Mouse (Mus musculus) adrenal gland, postnatal 4 days (tissue): ENCODE results near the gene Dpp6. TPM values are rescaled to one million over a fixed set of nuclear protein-coding genes. Genes with fewer than 3 reads are reported as not detected.

Experiments
- DNase-seq, 2 experiments: peaks; one replicate each; pipeline ENCODE4 v3.0.0; 2021 to 2022; ENCODE audit warnings: low spot score in 2 of 2, mixed read lengths in 2 of 2
- total RNA-seq, 2 experiments: library from RNA; stranded (reverse); gene quantifications; 2 replicates each; pipeline ENCODE4 v1.2.3; 2021

Dpp6 gene
- total RNA-seq, 2 experiments from 2014 or later, result 8.1 to 9.3 TPM

DNA sequence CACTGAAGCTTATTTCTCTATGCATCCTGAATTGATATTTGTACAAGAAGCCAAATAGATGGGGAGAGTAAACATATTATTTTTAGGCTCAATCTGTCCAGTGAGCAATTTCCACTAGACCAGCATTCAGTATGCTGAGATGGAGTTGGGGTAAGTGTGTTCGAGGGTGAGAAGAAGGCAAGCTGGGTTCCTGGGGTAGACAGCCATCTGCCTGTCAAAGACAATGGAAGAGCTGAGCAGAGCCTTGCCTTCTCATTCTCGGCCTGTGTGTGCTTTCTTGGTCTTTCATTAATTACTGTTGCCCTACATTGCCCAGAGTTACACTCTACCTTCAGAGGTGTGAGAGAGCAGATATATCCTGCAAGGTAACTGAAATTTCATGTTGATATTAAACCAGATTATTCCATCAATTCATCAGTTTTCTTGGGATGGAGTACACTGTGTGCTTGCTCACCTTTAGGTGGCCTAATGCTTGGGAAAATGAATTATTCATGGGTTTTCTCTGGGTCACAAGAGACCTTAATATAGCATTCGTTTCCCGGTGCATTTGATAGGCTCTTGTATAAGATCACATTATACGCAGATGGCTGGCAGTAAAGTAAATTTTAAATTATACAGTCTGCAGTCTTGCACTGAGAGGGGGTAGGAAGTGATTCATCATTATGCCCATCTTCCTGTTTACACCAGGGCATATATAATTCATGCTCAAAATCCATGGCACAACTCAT, 374.4 kb downstream of the Dpp6 start:
- DNase-seq, result no peak

GRCm38 (mm10) chr5:27194157-27194556, 377.2 kb downstream of the Dpp6 start:
- DNase-seq, result no peak

DNA sequence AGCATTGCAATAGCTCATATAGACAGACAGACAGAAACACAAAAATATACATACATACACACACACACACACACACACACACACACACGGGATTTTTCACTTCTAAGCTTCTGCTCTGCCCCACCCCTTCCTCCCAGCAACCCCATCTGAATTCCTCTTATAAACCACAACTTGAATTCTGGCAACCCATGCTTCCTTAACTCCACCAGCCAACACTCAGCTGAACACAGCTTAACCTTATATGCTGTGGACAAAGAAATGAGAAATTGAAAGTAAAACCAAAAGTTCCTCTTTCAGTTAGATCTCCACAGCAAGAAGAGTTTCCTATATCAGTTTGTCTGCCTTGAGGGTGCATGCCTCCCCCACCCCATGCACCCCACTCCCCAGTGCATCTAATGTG, 378.0 kb downstream of the Dpp6 start:
- no peak for DNase-seq

- no peak for DNase-seq
Observed at GRCm38 (mm10) chr5:27200581-27201341, 383.8 kb downstream of the Dpp6 start.

DNA sequence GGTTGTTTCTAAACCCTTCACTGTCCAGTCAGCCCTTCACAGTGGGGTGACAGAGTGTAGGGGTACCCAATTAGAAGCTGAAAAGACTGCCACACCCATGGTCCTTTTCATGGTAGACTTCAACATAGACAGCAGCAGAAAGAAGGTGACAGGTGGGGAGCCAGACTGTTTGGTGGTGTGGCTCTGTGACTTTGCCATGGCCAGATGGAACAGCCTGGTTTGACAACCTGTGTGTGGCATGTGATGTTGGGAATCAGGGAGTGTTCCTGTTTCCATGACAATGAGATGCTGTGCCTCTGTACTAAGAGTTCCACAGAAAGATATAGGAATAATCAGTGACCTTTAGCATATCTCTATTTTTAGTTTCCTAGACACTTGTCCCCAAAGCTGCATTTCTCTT, 386.1 kb downstream of the Dpp6 start:
- no peak for DNase-seq

DNA sequence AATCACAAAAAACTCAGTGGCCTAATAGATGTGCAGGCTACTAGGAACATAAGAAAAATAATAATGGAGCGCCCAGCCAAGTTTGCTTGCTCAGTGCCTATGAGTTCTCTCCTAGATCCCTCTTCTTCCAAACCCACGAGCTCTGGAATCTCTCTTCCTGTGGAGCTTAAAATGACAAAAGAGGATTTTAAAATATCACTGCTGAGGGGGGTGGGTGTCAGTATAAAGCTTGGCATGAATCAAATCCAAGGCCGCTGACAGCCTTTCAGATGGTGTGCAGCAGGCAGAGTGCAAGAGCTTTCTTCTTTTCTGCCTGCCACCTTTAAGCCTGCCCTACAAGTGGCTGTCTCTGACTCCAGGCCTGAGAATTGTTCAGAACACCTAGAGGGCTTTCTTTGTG, 387.7 kb downstream of the Dpp6 start:
- DNase-seq, result no peak

GRCm38 (mm10) chr5:27205754-27206153, 388.8 kb downstream of the Dpp6 start:
- DNase-seq, result no peak

DNA sequence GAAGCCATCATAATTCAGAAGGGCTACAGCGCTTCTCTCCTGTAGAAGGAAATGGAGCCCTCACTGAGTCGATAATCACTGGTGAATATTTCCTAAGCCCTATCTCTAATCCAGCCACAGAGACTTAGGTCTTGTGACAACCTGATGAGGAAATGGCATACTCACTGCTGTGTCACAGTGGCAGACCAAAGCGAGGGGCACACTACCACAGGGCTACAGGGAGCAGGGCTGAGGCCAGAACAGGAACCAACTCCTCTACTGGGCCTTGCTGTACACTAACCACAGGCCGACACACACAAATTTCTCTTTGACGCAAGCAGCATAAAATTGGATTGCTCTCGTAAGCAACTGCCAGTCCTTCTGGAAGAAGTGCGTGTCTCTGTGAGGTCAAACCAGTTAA, 389.2 kb downstream of the Dpp6 start:
- no peak for DNase-seq

- no peak for DNase-seq
Observed at GRCm38 (mm10) chr5:27220116-27220515, 403.1 kb downstream of the Dpp6 start.

DNA sequence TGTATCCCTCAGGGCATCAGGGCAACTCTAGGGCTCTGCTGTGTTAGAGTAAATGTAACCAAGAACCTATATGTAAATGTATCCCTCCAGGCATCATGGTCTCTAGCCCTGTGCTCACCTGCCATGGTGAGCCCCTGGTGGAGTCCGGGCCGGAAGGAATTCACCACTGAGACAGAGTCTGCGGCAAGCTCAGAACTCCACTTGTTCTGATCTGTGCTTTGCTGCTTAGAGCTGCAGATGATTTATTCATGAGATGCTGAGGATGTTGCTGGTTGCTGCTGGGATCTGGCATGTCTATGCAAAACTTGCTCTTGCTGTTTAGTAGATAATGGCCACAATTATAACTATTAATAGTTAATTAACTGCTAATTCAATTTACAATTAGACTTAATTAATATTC, 425.1 kb downstream of the Dpp6 start:
- no peak for DNase-seq

GRCm38 (mm10) chr5:27243226-27243625, 426.2 kb downstream of the Dpp6 start:
- no peak for DNase-seq

- DNase-seq, result no peak
Observed at GRCm38 (mm10) chr5:27247793-27248192, 430.8 kb downstream of the Dpp6 start.

GRCm38 (mm10) chr5:27248685-27249084, 431.7 kb downstream of the Dpp6 start:
- no peak for DNase-seq

DNA sequence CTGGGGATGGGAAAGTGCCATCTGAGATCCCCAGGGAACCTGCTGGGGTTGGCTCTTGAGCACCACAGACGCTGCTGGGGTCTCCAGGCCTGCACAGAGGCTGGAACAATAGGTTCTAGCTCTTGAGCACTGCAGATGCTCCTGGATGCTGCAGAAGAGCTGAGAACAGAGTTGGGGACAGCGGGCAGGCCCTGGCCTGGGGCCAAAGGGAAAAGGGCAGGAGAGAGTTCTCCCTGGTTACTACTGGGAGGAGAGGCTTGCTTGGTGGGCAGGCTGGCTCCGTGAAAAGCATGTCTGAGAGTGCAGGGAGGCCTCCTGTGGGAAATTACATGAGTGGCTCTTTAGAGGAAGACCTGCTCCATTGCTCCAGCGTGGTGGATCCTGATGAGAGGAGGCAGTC, 432.9 kb downstream of the Dpp6 start:
- DNase-seq, result no peak

GRCm38 (mm10) chr5:27250906-27251305, 433.9 kb downstream of the Dpp6 start:
- no peak for DNase-seq

DNA sequence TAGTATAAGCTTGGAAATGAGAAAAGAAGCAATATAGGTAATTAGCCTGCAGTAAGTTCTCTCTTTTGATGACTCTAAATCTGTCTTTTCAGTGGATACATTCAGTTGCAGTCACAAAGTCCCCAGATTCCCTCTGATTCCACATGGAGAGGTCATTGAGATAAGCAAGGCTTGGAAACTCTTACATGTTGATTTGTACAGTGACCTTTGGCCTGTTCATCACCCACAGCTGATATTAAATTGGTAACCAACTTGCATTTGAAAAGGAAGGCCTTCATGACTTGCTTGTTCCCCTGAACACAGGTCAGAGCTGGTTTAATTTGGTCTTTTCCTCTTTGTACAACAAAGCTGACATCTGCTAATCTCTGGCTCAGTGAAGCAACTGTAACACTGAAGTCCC, 434.4 kb downstream of the Dpp6 start:
- DNase-seq, result no peak

DNA sequence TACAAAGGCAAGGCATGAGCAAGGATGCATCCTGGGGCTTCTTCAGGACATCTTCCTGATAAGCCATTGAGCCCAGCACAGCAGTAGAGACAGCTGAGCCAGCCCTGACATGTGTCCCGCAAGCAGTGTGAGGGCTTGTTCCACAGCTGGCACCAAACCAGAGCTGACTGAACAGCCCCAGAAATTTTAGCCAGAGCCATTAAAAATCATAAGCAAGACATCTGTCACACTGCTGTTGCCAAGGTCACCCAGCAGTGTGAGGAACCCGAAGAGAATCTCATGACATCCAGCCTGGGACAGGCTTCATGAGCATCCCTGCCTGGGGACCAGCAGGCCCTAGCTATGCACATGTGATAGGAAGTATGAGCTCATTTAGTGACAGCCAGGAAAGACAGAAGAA, 438.2 kb downstream of the Dpp6 start:
- DNase-seq, result no peak

DNA sequence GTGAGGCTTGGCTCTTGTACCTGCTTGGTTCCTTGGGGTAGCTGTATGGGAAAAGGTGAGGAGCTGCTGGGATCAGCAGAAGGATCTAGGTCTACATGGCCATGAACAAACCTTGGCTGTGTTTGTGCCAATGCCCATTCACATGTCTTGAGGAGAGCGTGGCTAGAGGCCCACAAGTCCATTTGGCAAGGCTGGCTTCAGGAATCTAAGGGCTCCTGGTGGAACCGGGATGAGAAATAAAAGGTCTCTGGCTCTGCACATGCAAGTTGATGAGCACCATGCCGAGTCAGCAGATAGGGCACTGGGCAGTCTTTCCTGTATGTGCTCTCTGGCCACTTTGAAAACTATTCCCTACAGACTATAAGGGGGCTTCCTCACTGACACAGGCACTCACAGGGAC, 441.6 kb downstream of the Dpp6 start:
- no peak for DNase-seq

- no peak for DNase-seq
Observed at GRCm38 (mm10) chr5:27261746-27262727, 445.0 kb downstream of the Dpp6 start.

DNA sequence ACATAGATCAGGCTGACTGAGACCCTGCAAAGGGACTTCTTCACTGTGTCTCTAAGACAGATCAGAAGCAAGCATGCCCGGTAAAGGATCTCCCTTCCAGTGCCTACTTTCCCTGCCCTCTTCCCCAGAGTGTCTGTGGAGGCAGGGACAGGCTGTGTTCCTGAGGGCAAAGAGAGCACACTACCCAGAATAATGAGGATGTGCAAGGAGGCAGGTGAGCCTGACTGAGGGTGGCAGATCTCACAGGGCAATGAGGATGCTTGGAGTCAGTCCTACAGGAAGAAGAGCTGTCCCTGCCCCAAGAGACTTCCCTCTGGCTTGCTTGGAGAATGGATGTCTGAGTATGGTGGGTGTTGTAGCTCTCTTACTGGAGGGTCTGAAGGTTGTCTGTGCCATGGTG, 445.7 kb downstream of the Dpp6 start:
- DNase-seq, result no peak

DNA sequence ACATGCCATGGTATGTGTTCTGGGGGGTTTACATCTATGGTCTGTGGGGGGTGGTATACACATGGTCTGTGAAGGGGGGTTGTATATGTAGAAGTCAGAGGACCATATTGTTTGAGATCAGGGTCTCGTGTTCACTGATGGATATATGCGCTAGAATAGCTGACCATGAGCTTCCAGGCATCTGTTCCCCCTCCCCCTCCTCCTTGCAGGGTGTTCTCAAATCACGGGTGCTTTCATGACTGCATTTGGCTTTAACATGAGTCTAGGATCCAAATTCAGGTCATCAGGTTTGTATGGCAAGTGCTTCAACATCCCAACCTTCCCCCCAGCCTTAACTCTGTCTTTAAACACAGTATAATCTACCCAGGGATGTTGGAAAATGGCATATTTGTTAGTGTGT, 448.3 kb downstream of the Dpp6 start:
- no peak for DNase-seq

DNA sequence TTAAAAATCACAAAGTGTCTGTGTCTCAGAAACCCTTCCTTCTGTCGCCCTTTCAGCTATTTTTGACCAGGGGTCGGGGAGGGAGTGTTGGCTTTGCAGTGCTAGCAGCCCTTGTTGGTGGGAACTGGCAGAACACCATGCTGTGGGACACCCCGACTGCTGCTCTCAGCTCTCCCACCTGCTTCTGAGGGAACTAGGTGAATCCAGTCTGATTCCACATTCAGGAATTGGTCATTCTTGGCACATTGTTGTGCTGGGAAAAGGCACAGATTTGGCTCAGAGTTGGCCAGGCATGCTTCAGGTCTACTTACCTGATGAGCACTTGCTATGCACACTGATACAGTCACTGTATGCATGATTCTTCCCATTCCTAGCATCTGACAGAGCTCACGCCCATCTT, 454.3 kb downstream of the Dpp6 start:
- no peak for DNase-seq
